Mouse (Mus musculus) testis, adult 2 months (tissue): Measurements from ENCODE around the gene Esyt2. TPM values are rescaled to one million over a fixed set of nuclear protein-coding genes. Genes with fewer than 3 reads are reported as not detected.

Experiments
- H3K27ac ChIP-seq: fragments of 200-500 bp; 2 replicates; pipeline ENCODE4 v1.5.1; 2012; ENCODE audit warnings: low read depth, low read length; ENCODE audit not compliant: control insufficient read depth, insufficient read depth
- H3K27me3 ChIP-seq: fragments of 200-500 bp; 2 replicates; pipeline ENCODE4 v1.6.1; 2012; ENCODE audit warnings: mild to moderate bottlenecking, low read length, moderate library complexity; ENCODE audit not compliant: control insufficient read depth, insufficient read depth
- H3K36me3 ChIP-seq: fragments of 200-500 bp; 2 replicates; pipeline ENCODE4 v1.6.1; 2012; ENCODE audit warnings: mild to moderate bottlenecking, low read length; ENCODE audit not compliant: control insufficient read depth, insufficient read depth
- H3K4me1 ChIP-seq: fragments of 200-500 bp; 2 replicates; pipeline ENCODE4 v1.6.1; 2012; ENCODE audit warnings: low read length; ENCODE audit not compliant: control insufficient read depth, insufficient read depth
- H3K4me3 ChIP-seq: fragments of 200-500 bp; 2 replicates; pipeline ENCODE4 v1.5.1; 2012; ENCODE audit warnings: low read depth, mild to moderate bottlenecking, low read length, moderate library complexity, mixed read lengths; ENCODE audit not compliant: control insufficient read depth
- CTCF ChIP-seq: fragments of 200-500 bp; IDR thresholded peaks from 2 replicates; pipeline ENCODE4 v1.5.1; 2012; ENCODE audit warnings: low read depth, mild to moderate bottlenecking, inconsistent platforms, low read length, moderate library complexity; ENCODE audit not compliant: control insufficient read depth, insufficient read depth, insufficient replicate concordance
- POLR2A ChIP-seq: fragments of 200-500 bp; IDR thresholded peaks from 2 replicates; pipeline ENCODE4 v1.6.1; 2012; ENCODE audit warnings: low read depth, mild to moderate bottlenecking, inconsistent platforms, low read length, moderate library complexity; ENCODE audit not compliant: control insufficient read depth
- polyA plus RNA-seq: library from polyadenylated mRNA; depleted of rRNA; stranded (reverse); fragments of >200 nt; gene quantifications from 2 replicates; pipeline ENCODE4 v1.2.3, GENCODE M21; 2012

Esyt2 gene
- polyA plus RNA-seq, 1 experiment, result 5.9 TPM

DNA sequence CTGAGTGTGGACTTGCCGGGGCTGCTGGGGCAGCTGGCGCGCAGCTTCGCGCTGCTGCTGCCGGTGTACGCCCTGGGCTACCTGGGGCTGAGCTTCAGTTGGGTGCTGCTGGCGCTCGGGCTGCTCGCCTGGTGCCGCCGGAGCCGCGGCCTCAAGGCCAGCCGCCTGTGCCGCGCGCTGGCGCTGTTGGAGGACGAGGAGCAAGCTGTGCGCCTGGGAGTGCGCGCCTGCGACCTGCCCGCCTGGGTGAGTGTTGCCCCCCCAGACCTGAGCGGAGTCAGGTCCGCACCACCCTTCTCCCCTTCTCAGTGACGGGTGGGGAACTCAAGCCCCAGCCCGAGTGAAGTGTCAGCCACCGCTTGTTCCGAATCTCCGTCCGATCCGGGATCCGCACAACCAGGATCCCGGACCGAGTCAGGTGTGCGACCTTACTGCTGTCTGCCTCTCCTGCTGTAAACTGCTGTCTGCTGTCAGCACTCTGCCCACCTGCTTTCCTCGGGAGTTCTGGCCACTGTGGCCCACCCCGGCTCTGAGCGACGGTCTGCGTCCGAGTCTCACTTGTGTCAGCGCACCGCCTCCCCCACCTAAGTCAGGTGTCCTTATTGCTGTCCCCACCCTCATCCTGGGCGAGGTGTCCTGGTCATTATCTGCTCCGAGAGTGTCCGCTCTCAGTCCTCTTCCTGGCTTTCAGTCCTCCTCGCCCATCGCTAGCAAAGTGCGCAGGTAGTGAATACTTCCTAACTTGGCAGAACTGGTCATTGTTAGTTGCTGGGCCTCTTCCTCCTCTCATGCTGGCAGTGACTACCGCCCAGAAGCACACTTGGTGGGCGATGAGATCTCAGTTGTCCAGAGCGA, 658 bp downstream of the Esyt2 start:
- Histone ChIP-seq H3K4me1 (no peaks in the 10 kb centered on the region; the same call in 1 of the 2 replicates), H3K27ac (peak overlapping the region; percentile 86), H3K27me3 (no peaks in the 10 kb centered on the region), H3K4me3 (peak overlapping the region; percentile 91), H3K36me3 (no peaks in the 10 kb centered on the region)
- TF ChIP-seq CTCF (no peak), POLR2A (peak; percentile 32; the same call in 1 of the 2 replicates)

DNA sequence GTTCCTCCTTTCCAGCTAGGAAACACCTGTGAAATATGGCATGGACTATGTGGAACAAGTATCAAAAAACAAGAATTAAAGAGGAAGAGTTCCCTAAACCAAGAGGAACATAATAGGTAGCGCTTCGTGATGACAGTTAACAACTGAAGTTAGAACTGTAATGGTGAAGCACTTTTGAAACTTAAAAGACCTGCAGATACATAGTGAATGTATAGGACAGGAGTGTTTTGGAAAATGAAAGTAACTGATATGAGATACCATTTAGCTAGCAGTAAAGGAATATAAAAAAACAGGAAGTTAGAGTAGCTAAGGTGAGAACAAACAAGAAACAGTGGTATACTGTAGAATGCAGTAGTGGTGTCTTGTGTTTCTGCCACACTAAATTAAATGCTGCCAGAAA, 1.9 kb downstream of the Esyt2 start:
- H3K4me1 ChIP-seq, result no peaks in the 10 kb centered on the region; the same call in none of the 2 replicates
- no peaks in the 10 kb centered on the region for H3K36me3 ChIP-seq
- no peaks in the 10 kb centered on the region for H3K27me3 ChIP-seq
- TF ChIP-seq CTCF, result no peak
- H3K27ac ChIP-seq, result no peak overlapping the region
- no peak overlapping the region for H3K4me3 ChIP-seq

DNA sequence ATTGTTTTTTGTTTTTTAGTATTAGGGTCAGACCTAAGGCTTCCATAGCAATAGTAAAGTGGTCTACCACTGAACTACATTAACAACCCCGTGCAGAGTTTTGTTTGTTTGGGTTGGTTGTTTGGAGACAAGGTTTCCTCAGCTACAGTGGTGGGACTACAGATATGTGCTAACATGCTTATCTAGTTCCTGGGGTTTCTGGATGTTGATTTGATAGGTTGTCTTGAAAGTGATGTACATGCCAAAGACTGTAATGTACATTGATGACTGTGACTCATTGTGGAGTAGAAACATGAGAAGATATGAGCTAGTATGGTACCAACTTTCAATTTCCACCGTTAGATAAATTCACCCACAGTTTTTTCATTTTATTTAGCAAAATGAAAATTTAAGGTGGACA, 2.5 kb downstream of the Esyt2 start:
- Histone ChIP-seq H3K27me3 (no peaks in the 10 kb centered on the region), H3K4me1 (no peaks in the 10 kb centered on the region; the same call in none of the 2 replicates), H3K27ac (no peak overlapping the region), H3K4me3 (no peak overlapping the region), H3K36me3 (no peaks in the 10 kb centered on the region)
- TF ChIP-seq CTCF, result no peak
- no peak for TF ChIP-seq POLR2A

DNA sequence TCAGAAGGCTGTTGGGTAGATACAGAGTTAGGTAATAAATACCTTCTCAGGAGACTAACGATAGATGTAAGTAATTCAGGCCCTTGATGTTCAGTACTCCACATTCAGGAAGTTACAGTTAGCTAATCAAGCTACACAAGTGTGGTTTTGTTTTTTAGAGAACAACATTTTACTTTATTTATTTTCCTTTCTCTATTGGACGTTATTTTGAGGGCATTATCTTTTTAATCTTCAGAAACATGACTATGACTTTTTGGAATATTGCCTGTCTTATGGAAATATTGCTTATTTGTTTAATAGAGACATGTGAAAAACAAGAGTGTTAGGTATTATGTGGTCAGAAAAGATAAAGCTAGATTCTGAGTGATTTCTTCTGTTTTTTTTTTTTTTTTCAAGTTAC, 12.2 kb downstream of the Esyt2 start:
- Histone ChIP-seq H3K27me3 (no peaks in the 10 kb centered on the region), H3K4me1 (no peaks in the 10 kb centered on the region), H3K27ac (no peak overlapping the region), H3K4me3 (no peak overlapping the region), H3K36me3 (no peaks in the 10 kb centered on the region)
- TF ChIP-seq CTCF, result no peak
- TF ChIP-seq POLR2A, result no peak

DNA sequence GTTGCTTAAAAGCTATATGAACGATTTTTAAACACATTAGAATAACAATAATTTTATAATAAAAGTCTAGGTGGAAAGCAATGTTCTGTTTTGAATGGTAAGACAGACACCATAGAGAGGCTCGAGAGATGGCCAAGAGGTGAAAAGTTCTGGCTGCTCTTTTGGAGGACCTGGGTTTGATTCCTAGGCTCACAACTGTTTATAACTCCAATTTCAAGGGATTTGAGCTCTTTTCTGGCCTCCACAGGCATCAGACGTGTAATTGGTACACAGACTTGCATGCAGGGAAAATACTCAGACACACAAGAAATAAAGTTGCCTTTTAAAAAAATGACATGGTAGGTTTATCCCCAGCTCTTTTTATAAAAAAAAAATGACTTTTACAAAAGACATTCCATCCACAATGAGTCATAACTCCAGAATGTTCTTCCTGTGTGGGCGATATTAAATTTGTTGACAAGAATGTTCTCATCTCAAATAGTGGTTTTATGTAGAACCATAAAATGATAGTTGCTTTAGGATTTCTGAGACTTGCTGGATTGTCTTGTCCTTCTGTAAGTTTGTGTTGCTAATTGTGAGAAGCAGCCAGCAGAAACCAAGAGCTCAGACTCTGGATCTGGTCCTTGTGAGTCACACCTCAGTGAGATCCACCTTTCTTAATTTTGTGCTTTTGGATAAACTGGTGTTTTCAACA, 12.8 kb downstream of the Esyt2 start:
- no peak overlapping the region for H3K27ac ChIP-seq
- TF ChIP-seq CTCF (no peak), POLR2A (no peak)
- H3K4me1 ChIP-seq, result no peaks in the 10 kb centered on the region
- H3K4me3 ChIP-seq, result no peak overlapping the region
- no peaks in the 10 kb centered on the region for H3K36me3 ChIP-seq
- no peaks in the 10 kb centered on the region for H3K27me3 ChIP-seq

DNA sequence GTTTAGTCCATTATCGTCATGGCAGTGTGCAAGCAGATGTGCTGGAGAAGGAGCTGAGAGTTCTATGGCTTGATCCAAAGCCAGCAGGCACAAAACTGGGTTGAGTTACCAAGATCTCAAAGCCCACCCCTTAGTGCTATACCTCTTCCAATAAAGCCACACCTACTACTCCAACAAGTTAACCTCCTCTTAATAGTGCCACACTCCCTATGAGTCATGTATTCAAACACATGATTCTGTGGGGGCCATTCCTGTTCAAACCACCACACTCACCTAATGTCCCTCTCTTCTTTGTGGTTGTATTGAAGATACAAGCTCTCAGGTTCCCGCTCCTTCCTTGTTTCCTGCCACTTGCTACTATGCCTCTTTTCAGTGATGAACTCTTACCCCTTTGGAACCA, 18.9 kb downstream of the Esyt2 start:
- H3K27me3 ChIP-seq, result no peaks in the 10 kb centered on the region
- H3K4me3 ChIP-seq, result no peak overlapping the region
- no peak for TF ChIP-seq POLR2A
- no peak for TF ChIP-seq CTCF
- H3K36me3 ChIP-seq, result no peaks in the 10 kb centered on the region
- H3K27ac ChIP-seq, result no peak overlapping the region
- H3K4me1 ChIP-seq, result no peaks in the 10 kb centered on the region

DNA sequence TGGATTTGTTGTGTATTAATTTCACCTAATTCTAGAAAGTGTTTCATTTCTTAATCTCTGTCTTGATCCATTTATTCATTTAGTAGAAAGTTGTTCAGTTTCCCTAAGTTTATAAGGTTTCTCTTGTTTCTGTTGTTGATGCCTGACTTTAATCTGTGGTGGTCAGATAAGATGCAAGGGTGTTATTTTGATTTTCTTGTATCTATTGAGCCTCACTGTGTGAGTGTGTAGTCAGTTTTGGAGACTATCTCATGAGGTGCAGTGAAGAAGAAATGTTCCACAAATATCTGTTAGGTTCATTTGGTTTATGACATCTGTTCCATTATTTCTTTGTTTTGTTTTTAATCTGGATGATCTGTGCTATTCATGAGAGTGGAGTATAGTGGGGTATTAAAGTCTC, 21.2 kb downstream of the Esyt2 start:
- no peaks in the 10 kb centered on the region for H3K4me1 ChIP-seq
- no peaks in the 10 kb centered on the region for H3K36me3 ChIP-seq

More for the DNA sequence above, 21.2 kb downstream of the Esyt2 start:
- Histone ChIP-seq H3K4me3 (no peak overlapping the region), H3K27ac (no peak overlapping the region), H3K27me3 (no peaks in the 10 kb centered on the region)
- no peak for TF ChIP-seq CTCF
- no peak for TF ChIP-seq POLR2A
